Mouse (Mus musculus): ENCODE measurements around the gene Spag9. TPM values are rescaled to one million over a fixed set of nuclear protein-coding genes. Genes with fewer than 3 reads are reported as not detected.
"Not testable (repeated sequence)": the region's sequence is repeated elsewhere in the genome, so short reads cannot be mapped to it uniquely, and the experiment has no call there.

Gene Spag9
- polyA plus RNA-seq, 1 experiment = 93.3 TPM

DNA sequence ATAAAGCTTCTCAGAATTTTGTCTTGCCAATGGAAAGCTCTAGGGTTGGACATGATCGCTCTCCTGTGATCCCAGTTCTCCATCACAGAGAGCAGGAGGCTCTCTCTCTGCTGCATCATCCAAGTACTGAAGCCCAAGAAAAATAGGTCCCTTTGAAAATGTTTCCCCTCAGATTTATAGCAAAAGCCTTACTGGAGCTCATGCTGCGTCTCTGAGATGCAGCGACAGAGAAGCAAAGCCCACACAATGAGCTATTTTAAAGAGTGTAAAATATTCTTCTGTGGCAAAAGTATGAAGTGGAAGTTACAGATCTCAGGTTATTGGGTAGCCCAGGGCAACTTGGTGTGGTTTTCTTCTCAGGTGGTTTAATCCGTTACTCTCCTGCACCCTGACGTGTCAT lies 68.0 kb downstream of the Spag9 start:
- Histone ChIP-seq H3K4me1 (ENCODE audit: control insufficient read depth, insufficient read depth, low read length) (no peaks in the 10 kb centered on the region), H3K4me3 (ENCODE audit: insufficient read depth, low read depth, low read length) (no peak overlapping the region), H3K27ac (ENCODE audit: insufficient read depth, low read depth, low read length) (no peak overlapping the region)
- TF ChIP-seq POLR2A (IDR thresholded peaks at IDR 0.05; ENCODE audit: insufficient read depth, low read depth, low read length) = no peak
- TF ChIP-seq CTCF (IDR thresholded peaks at IDR 0.05; ENCODE audit: insufficient read depth, low read depth, low read length) = no peak
- 64% methylated on average over 5 of the region's 5 CpGs for WGBS

GRCm38 (mm10) chr11:94070455-94070854 lies 74.6 kb downstream of the Spag9 start:
- 70% methylated on average over 2 of the region's 2 CpGs for WGBS
- H3K4me1 ChIP-seq (ENCODE audit: control insufficient read depth, insufficient read depth, low read length) = peaks cover 2% of the 10 kb centered on the region; the same call in 1 of the 2 replicates
- no peak overlapping the region for H3K4me3 ChIP-seq (ENCODE audit: insufficient read depth, low read depth, low read length)
- TF ChIP-seq CTCF (IDR thresholded peaks at IDR 0.05; ENCODE audit: insufficient read depth, low read depth, low read length) (no peak), POLR2A (IDR thresholded peaks at IDR 0.05; ENCODE audit: insufficient read depth, low read depth, low read length) (no peak)
- H3K27ac ChIP-seq (ENCODE audit: insufficient read depth, low read depth, low read length) = no peak overlapping the region

- Histone ChIP-seq H3K4me1 (ENCODE audit: control insufficient read depth, insufficient read depth, low read length) (peaks cover 2% of the 10 kb centered on the region; the same call in 1 of the 2 replicates), H3K27ac (ENCODE audit: insufficient read depth, low read depth, low read length) (no peak overlapping the region), H3K4me3 (ENCODE audit: insufficient read depth, low read depth, low read length) (no peak overlapping the region)
- 83% methylated on average over 4 of the region's 4 CpGs for WGBS
- no peak for TF ChIP-seq CTCF (IDR thresholded peaks at IDR 0.05; ENCODE audit: insufficient read depth, low read depth, low read length)
- TF ChIP-seq POLR2A (IDR thresholded peaks at IDR 0.05; ENCODE audit: insufficient read depth, low read depth, low read length) = no peak
Observed at GRCm38 (mm10) chr11:94073283-94073682, 77.4 kb downstream of the Spag9 start.

- 60% methylated on average over 2 of the region's 2 CpGs for WGBS
Observed at GRCm38 (mm10) chr11:94086966-94087365, 91.1 kb downstream of the Spag9 start.

DNA sequence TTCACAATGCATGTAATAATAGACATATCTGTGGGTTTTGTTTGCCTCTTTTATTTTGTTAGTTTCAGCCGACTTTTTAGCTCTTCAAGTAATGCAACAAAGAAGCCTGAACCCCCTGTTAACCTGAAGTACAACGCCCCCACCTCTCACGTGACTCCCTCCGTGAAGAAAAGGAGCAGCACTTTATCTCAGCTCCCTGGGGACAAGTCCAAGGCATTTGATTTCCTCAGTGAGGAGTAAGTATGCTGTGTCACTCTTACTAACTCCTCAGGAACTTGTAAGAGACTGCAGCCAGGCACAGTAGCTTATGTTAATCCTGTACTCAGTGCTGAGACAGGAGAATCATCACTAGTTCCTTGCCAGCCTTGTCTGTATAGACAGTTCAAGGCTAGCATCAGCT lies 94.6 kb downstream of the Spag9 start:
- TF ChIP-seq CTCF (IDR thresholded peaks at IDR 0.05; ENCODE audit: insufficient read depth, low read depth, low read length) (no peak), POLR2A (IDR thresholded peaks at IDR 0.05; ENCODE audit: insufficient read depth, low read depth, low read length) (no peak)
- no peak overlapping the region for H3K4me3 ChIP-seq (ENCODE audit: insufficient read depth, low read depth, low read length)
- WGBS = 70% methylated on average over 4 of the region's 4 CpGs
- peaks cover 2% of the 10 kb centered on the region; the same call in 1 of the 2 replicates for H3K4me1 ChIP-seq (ENCODE audit: control insufficient read depth, insufficient read depth, low read length)
- H3K27ac ChIP-seq (ENCODE audit: insufficient read depth, low read depth, low read length) = no peak overlapping the region

More at GRCm38 (mm10) chr11:94086966-94087365, 91.1 kb downstream of the Spag9 start:
- H3K4me3 ChIP-seq (ENCODE audit: insufficient read depth, low read depth, low read length); H3K27ac ChIP-seq (ENCODE audit: insufficient read depth, low read depth, low read length); H3K4me1 ChIP-seq (ENCODE audit: control insufficient read depth, insufficient read depth, low read length): not testable (repeated sequence)

GRCm38 (mm10) chr11:94097489-94097888 lies 101.6 kb downstream of the Spag9 start:
- Histone ChIP-seq H3K27ac (ENCODE audit: insufficient read depth, low read depth, low read length) (no peak overlapping the region), H3K4me1 (ENCODE audit: control insufficient read depth, insufficient read depth, low read length) (no peaks in the 10 kb centered on the region), H3K4me3 (ENCODE audit: insufficient read depth, low read depth, low read length) (no peak overlapping the region)
- TF ChIP-seq POLR2A (IDR thresholded peaks at IDR 0.05; ENCODE audit: insufficient read depth, low read depth, low read length) (no peak), CTCF (IDR thresholded peaks at IDR 0.05; ENCODE audit: insufficient read depth, low read depth, low read length) (no peak)
- WGBS = 91% methylated on average over 3 of the region's 3 CpGs

- H3K27ac ChIP-seq (ENCODE audit: insufficient read depth, low read depth, low read length) = no peak overlapping the region
- H3K4me1 ChIP-seq (ENCODE audit: control insufficient read depth, insufficient read depth, low read length) = no peaks in the 10 kb centered on the region
- H3K4me3 ChIP-seq (ENCODE audit: insufficient read depth, low read depth, low read length) = no peak overlapping the region
- TF ChIP-seq POLR2A (IDR thresholded peaks at IDR 0.05; ENCODE audit: insufficient read depth, low read depth, low read length) = no peak
- no peak for TF ChIP-seq CTCF (IDR thresholded peaks at IDR 0.05; ENCODE audit: insufficient read depth, low read depth, low read length)
- WGBS = 69% methylated on average over 5 of the region's 5 CpGs
Observed at GRCm38 (mm10) chr11:94098840-94099239, 102.9 kb downstream of the Spag9 start.

DNA sequence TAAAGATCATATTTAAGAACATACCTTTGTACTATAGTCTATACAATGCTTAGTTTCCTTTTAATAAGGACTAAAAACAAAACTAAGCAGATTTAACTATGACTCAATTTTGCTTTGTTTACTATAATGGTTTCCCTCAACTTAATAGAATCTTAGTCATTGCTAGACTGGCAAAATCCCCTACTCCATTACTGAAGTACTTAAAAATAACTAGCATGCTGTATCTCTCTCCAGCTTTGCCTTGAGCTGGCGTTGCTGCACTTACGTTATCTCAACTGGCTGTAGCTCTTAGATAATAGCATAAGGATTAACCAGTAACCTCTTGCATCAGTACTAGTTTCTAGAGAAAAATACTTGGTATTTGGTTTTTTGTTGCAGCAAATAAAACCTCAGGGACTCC lies 117.9 kb downstream of the Spag9 start:
- TF ChIP-seq CTCF (IDR thresholded peaks at IDR 0.05; ENCODE audit: insufficient read depth, low read depth, low read length) = no peak
- TF ChIP-seq POLR2A (IDR thresholded peaks at IDR 0.05; ENCODE audit: insufficient read depth, low read depth, low read length) = no peak

GRCm38 (mm10) chr11:94115408-94115807 lies 119.5 kb downstream of the Spag9 start:
- Histone ChIP-seq H3K4me3 (ENCODE audit: insufficient read depth, low read depth, low read length) (no peak overlapping the region), H3K27ac (ENCODE audit: insufficient read depth, low read depth, low read length) (no peak overlapping the region), H3K4me1 (ENCODE audit: control insufficient read depth, insufficient read depth, low read length) (peaks cover 2% of the 10 kb centered on the region; the same call in 1 of the 2 replicates)
- no peak for TF ChIP-seq POLR2A (IDR thresholded peaks at IDR 0.05; ENCODE audit: insufficient read depth, low read depth, low read length)
- TF ChIP-seq CTCF (IDR thresholded peaks at IDR 0.05; ENCODE audit: insufficient read depth, low read depth, low read length) = no peak
- WGBS = 95% methylated on average over 5 of the region's 5 CpGs

More for the DNA sequence above, 117.9 kb downstream of the Spag9 start:
- WGBS = 38% methylated on average over 2 of the region's 2 CpGs
- H3K4me1 ChIP-seq (ENCODE audit: control insufficient read depth, insufficient read depth, low read length) = peaks cover 2% of the 10 kb centered on the region; the same call in 1 of the 2 replicates
- no peak overlapping the region for H3K4me3 ChIP-seq (ENCODE audit: insufficient read depth, low read depth, low read length)
- peak overlapping the region; percentile 57 for H3K27ac ChIP-seq (ENCODE audit: insufficient read depth, low read depth, low read length)

GRCm38 (mm10) chr11:94116655-94117054 lies 120.8 kb downstream of the Spag9 start:
- no peak overlapping the region for H3K4me3 ChIP-seq (ENCODE audit: insufficient read depth, low read depth, low read length)
- H3K27ac ChIP-seq (ENCODE audit: insufficient read depth, low read depth, low read length) = no peak overlapping the region
- WGBS = 97% methylated on average over 7 of the region's 7 CpGs
- H3K4me1 ChIP-seq (ENCODE audit: control insufficient read depth, insufficient read depth, low read length) = peaks cover 2% of the 10 kb centered on the region; the same call in 1 of the 2 replicates
- no peak for TF ChIP-seq POLR2A (IDR thresholded peaks at IDR 0.05; ENCODE audit: insufficient read depth, low read depth, low read length)
- no peak for TF ChIP-seq CTCF (IDR thresholded peaks at IDR 0.05; ENCODE audit: insufficient read depth, low read depth, low read length)
